Mouse (Mus musculus) hindbrain, embryonic 12.5 days (tissue): ENCODE data around the gene Hist1h3g. TPM values are rescaled to one million over a fixed set of nuclear protein-coding genes. Genes with fewer than 3 reads are reported as not detected.
"Not testable (repeated sequence)": the region's sequence is repeated elsewhere in the genome, so short reads cannot be mapped to it uniquely, and the experiment has no call there.

Source experiments
- ATAC-seq: fragments of 200-750 bp; cut with Nextera tagmentation; 2 replicates; pipeline ENCODE4 v1.8.0; 2017; ENCODE audit warnings: moderate TSS enrichment; ENCODE audit not compliant: low FRiP score
- H3K27ac ChIP-seq: fragments of 300-500 bp; sonication (generic); 2 replicates; pipeline ENCODE4 v1.5.1; 2016; ENCODE audit warnings: mild to moderate bottlenecking
- H3K27me3 ChIP-seq: fragments of 300-500 bp; sonication (generic); 2 replicates; pipeline ENCODE4 v1.6.1; 2016; ENCODE audit warnings: mild to moderate bottlenecking
- H3K36me3 ChIP-seq: fragments of 300-500 bp; sonication (generic); 2 replicates; pipeline ENCODE4 v1.6.1; 2016; ENCODE audit warnings: mild to moderate bottlenecking
- H3K4me1 ChIP-seq: fragments of 300-500 bp; sonication (generic); 2 replicates; pipeline ENCODE4 v1.6.1; 2016
- H3K4me2 ChIP-seq: fragments of 300-500 bp; sonication (generic); replicated peaks from 2 replicates; pipeline ENCODE4 v1.6.1; 2016; ENCODE audit warnings: mild to moderate bottlenecking
- H3K4me3 ChIP-seq: fragments of 300-500 bp; sonication (generic); 2 replicates; pipeline ENCODE4 v1.5.1; 2016; ENCODE audit warnings: mild to moderate bottlenecking
- H3K9ac ChIP-seq: fragments of 300-500 bp; sonication (generic); 2 replicates; pipeline ENCODE4 v1.6.1; 2016; ENCODE audit warnings: mild to moderate bottlenecking, moderate library complexity
- H3K9me3 ChIP-seq: fragments of 300-500 bp; sonication (generic); replicated peaks from 2 replicates; pipeline ENCODE4 v1.6.1; 2016; ENCODE audit warnings: mild to moderate bottlenecking
- WGBS: fragments of 180-500 bp; shearing (Covaris S2); methylation state at CpG from one replicate; pipeline ENCODE4 v1.1.7; 2016; 5-methylcytosine and 5-hydroxymethylcytosine counted together
- polyA plus RNA-seq: library from polyadenylated mRNA; unstranded; fragments of >200 nt; fragmentation: Nextera tagmentation; extraction: Ambion mirVana; gene quantifications from 2 replicates; pipeline ENCODE4 v1.2.1, GENCODE M21; 2016

Gene Hist1h3g
- polyA plus RNA-seq, 1 experiment from 2014 or later: 4.4 TPM

DNA sequence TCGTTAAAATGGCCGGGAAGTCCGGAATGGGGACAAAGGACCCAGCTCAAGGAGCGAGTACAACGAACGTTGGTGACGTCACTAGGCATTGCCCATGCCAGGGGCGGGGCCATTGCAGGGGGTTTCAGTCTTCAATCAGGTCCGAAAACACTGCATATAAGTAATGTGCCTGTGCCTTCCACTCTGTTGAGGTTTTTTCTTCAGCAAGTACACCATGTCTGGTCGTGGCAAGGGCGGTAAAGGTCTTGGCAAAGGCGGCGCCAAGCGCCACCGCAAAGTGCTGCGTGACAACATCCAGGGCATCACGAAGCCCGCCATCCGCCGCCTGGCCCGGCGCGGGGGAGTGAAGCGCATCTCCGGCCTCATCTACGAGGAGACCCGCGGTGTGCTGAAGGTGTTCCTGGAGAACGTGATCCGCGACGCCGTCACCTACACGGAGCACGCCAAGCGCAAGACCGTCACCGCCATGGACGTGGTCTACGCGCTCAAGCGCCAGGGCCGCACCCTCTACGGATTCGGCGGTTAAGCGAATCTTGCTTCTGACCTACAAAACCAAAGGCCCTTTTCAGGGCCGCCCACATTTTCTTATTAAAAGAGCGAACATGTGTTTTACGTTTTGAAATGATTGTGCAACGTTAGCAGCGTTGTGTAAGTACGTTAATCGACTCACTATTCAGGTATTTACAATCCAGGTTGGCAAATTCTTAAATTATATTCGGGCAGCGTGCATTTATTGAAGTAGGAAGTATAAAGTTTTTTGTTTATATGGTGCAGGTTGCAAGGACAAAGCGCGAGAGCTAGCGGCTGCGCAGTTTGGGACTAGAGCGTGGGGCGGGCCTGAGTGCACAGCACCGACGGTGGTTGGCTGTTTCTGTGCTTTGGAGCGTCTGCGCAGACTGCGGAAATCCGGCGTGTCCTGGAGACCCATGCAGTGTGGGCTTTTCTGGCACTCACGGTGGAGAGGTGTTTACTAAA, 4.0 kb upstream of the Hist1h3g start, which contains the start of gene Hist1h4h:
TSS of gene Hist1h4h (plus strand) at position 150 of the 975 bp plus-strand sequence.
- Histone ChIP-seq H3K4me2 (peak within 1 kb of the TSS; percentile 76), H3K27ac (peak within 1 kb of the TSS; percentile 97), H3K4me3 (peak within 1 kb of the TSS; percentile 51), H3K4me1 (peaks cover 25% of the 10 kb centered on the region), H3K9ac (peak within 1 kb of the TSS; percentile 64), H3K9me3 (no peaks in the 10 kb centered on the region), H3K36me3 (no peaks in the 10 kb centered on the region), H3K27me3 (no peaks in the 10 kb centered on the region)
- WGBS: under 1% methylated on average over 62 of the region's 70 CpGs
- ATAC-seq: peak; percentile 82

DNA sequence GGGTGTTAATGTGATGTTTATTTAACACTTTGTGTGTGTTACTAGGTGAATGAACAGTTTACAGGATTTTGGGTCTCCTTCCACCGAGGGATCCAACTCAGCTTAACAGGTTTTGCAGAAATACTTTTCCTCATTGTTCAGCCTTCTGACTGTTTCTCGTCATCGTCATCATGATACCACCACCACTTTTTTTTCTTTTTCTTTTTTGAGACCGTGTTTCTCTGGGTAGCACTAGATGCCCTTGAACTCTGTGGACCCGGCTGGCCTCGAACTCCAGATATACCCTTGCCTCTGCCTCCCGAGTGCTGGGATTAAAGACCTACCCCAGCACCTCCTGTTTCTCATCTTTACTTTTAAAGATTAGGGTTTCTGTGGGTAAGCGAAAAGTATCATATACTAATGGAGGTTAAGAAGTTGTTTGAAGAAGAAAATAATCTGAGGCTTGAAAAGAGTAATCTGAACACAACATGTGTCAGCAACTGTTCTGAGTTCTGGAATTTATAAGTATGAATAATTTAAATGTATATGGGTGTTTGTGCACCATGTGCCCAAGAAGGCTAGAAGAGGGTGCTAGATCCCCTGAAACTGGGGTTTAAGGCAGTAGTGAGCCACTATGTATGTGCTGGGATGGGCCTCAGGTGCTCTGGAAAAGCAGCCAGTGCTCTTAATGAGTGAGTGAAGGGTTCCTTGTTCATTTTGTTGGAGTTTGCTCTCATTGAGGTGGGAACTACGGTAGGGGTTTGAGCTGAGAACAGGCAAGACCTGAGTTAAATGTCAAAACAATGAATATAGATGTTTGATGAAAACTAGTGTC, 2.8 kb upstream of the Hist1h3g start:
- ATAC-seq: no peak
- peak overlapping the region; percentile 97 for H3K27ac ChIP-seq
- H3K4me3 ChIP-seq: peak overlapping the region; percentile 51
- H3K4me2 ChIP-seq: peak overlapping the region; percentile 76
- no peaks in the 10 kb centered on the region for H3K9me3 ChIP-seq
- WGBS: 25% methylated on average over 9 of the region's 9 CpGs
- H3K36me3 ChIP-seq: no peaks in the 10 kb centered on the region
- no peaks in the 10 kb centered on the region for H3K27me3 ChIP-seq
- H3K4me1 ChIP-seq: peaks cover 32% of the 10 kb centered on the region
- peak overlapping the region; percentile 64 for H3K9ac ChIP-seq

DNA sequence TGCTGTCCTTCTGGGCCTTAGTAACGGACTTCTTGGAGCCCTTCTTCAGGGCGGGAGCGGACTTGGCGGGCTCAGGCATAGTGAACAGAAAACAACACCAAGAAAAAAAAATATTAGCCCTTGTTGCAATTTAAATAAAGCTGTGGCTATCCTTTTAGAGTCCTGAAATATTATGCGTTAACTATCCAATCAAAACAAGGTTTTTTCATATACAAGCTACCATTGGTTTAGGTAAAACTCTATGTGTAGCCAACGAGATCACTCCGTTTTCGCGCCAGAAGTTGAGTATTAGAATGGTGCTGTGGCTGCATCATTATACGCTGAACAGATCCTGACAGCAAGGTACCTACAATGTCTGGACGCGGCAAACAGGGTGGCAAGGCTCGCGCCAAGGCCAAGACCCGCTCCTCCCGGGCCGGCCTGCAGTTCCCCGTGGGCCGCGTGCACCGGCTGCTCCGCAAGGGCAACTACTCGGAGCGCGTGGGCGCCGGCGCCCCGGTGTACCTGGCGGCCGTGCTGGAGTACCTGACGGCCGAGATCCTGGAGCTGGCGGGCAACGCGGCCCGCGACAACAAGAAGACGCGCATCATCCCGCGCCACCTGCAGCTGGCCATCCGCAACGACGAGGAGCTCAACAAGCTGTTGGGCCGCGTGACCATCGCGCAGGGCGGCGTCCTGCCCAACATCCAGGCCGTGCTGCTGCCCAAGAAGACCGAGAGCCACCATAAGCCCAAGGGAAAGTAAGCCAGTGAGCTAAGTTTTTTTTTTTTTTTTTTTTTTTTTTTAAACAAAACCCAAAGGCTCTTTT, 1.5 kb upstream of the Hist1h3g start, which contains the start of gene Hist1h2af:
TSS of gene Hist1h2af (plus strand) at position 347 of the 808 bp plus-strand sequence.
- not testable (repeated sequence) for H3K9me3 ChIP-seq, H3K36me3 ChIP-seq, H3K27me3 ChIP-seq
- Histone ChIP-seq H3K27ac (peak within 1 kb of the TSS; percentile 97), H3K4me2 (peak within 1 kb of the TSS; percentile 76), H3K4me1 (peaks cover 32% of the 10 kb centered on the region), H3K9ac (peak within 1 kb of the TSS; percentile 36), H3K4me3 (peak within 1 kb of the TSS; percentile 51)
- peak; percentile 38 for ATAC-seq
- under 1% methylated on average over 30 of the region's 53 CpGs for WGBS

DNA sequence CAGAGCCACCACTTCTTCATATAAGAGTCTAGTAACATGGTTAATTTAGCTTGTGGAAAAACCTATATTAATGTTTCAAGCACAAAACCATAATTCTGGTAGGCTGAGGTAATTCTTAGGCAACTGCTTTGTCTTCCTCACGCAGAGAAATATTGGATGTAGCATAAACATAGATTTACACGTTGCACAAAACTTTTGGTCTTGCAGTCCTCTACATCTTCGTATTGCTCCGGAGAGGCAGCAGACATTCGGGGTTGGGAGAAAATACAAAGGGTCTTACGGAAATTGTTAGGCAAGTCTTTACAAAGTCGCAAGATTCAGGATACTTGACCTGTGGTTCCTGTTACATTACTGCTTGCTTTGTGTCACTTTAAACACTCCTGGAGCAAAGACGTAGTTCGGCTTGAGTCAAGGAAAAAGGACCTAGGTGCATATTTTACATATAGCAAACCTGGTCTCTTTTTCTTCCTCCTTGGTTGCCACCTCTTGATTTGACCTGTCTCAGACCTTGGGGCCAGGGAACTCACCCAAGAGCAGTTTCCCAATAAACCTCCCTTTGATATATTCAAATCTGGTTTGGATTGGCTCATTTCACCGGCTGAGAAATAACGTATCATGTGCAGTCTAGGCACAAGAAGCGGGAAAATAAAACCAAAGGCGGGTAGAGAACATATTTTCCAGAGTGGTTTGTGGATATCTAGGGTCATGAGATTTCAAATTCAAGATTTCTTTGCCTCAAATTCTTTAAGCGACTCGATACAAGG, 672 bp upstream of the Hist1h3g start:
- Histone ChIP-seq H3K4me1 (peaks cover 32% of the 10 kb centered on the region), H3K4me2 (peak overlapping the region; percentile 76), H3K27me3 (no peaks in the 10 kb centered on the region), H3K9ac (peak overlapping the region; percentile 36), H3K36me3 (no peaks in the 10 kb centered on the region), H3K27ac (peak overlapping the region; percentile 86), H3K9me3 (no peaks in the 10 kb centered on the region), H3K4me3 (peak overlapping the region; percentile 50)
- no peak for ATAC-seq
- WGBS: under 1% methylated on average over 15 of the region's 15 CpGs

DNA sequence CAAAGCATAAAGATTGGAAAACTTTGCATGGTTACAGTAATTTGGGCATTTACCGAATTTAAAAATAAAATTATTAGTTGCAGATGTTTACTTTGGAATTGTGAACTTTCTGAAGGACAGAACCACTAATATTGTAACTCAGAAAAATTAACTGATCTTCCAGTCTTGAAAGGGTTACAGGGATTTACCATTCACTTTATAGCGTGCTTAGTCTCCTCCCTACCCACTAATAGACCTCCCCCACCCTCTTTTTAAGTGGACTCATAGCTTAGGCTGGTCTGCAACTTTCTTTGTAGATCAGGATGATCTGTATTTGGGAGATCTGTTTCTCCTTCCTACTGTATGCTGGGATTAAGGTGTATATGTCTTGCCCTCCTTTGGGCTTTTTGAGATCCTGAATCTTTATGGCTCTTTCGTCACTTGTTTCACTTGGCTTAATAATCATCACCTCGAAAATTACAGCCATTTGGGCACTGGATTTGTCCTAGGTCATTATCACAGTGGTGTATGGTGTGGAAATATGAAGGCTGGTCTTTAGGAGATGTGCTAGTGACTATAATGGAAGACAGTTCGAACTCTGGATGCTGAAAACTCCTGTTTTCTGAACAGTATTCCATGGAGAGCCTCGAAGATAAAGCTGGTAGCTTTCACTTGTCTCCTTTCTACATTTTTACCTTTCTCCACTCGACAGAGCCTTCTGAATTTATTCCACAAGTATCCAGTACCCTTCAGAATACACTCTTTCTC, 1.0 kb downstream of the Hist1h3g start:
- Histone ChIP-seq H3K9ac (peak overlapping the region; percentile 57), H3K9me3 (no peaks in the 10 kb centered on the region), H3K27me3 (no peaks in the 10 kb centered on the region), H3K36me3 (no peaks in the 10 kb centered on the region), H3K4me3 (peak overlapping the region; percentile 50), H3K27ac (no peak overlapping the region), H3K4me2 (peak overlapping the region; percentile 76), H3K4me1 (peaks cover 32% of the 10 kb centered on the region)
- WGBS: 19% methylated on average over 7 of the region's 7 CpGs
- ATAC-seq: no peak

DNA sequence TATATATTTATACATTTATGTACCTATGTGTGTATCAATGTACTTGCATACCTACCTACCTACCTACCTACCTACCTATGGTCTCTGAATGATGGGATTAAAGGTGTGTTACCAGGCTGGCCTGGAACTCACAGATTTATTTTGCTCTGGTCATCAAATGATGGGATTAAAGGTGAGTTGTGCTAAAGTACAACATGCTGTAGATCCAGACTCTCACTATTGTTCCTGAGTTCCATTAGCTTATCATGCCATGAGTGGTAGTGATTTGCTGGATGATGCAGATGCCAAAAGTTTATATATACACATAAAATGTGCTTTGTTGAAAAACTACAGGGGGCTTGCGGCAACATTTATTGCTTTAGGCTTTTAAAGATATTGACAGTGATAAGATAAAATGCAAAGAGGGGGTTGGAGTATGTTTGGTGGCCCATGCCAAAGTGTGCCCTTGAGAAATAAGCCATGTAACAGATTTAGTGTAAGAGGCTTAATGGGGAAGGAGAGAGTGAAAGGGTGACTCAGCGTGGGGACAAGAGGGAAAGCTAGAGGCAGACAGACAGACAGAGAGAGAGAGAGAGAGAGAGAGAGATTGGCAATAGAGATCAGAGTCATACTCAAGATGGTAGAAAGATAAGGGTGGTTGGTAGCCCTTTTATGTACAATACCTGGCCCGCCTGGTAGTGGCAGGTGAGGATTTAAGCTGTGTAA, 1.9 kb downstream of the Hist1h3g start:
- 0 out of 2 replicates have a peak overlapping the region, but pooled peaks have one; percentile 10 for H3K9ac ChIP-seq
- ATAC-seq: no peak
- H3K4me3 ChIP-seq: peak overlapping the region; percentile 13; the same call in 1 of the 2 replicates
- H3K36me3 ChIP-seq: no peaks in the 10 kb centered on the region
- H3K4me2 ChIP-seq: peak overlapping the region; percentile 76
- H3K4me1 ChIP-seq: peaks cover 30% of the 10 kb centered on the region
- no peak overlapping the region for H3K27ac ChIP-seq
- WGBS: 91% methylated on average over 3 of the region's 3 CpGs
- H3K9me3 ChIP-seq: no peaks in the 10 kb centered on the region
- H3K27me3 ChIP-seq: no peaks in the 10 kb centered on the region

DNA sequence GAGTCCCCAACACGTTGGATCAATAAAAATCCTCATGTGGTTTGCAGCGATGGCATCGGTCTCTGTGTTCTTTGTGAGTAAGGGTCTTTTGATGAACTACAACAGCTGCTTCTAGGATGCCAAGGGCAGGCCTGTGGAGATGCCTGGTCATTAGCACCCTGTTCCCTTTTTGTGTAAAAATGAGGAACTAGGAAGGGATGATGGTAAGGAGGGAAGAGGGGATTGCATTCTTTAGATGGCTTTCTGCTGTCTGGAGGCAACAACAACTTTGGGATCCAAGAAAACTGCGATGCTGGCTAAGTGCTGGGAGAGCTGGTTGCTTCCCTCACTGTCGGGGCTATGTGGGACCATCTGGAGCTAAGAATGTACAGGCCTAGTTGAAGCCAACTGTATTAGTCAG, 3.0 kb downstream of the Hist1h3g start:
- 67% methylated on average over 5 of the region's 5 CpGs for WGBS
- Histone ChIP-seq H3K4me3 (no peak overlapping the region), H3K4me2 (0 out of 2 replicates have a peak overlapping the region, but pooled peaks have one; percentile 4), H3K36me3 (no peaks in the 10 kb centered on the region), H3K27me3 (no peaks in the 10 kb centered on the region), H3K4me1 (peaks cover 23% of the 10 kb centered on the region), H3K9me3 (no peaks in the 10 kb centered on the region), H3K27ac (no peak overlapping the region), H3K9ac (no peak overlapping the region)
- no peak for ATAC-seq

DNA sequence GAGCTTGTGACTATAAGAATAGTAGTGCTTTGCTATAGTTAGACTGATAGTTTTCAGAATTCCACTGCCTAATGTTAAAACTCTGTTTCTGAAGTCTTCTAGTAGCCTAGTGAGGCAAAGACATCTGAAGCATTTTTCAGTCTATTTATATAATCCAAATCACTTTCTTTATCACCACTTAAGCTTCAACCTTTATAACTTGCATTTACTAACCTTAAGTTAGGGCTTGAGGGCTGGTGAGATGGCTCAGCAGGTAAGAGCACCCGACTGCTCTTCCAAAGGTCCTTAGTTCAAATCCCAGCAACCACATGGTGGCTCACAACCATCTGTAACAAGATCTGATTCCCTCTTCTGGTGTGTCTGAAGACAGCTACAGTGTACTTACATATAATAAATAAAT, 4.6 kb downstream of the Hist1h3g start:
- not testable (repeated sequence) for H3K9ac ChIP-seq, H3K4me3 ChIP-seq, ATAC-seq, H3K9me3 ChIP-seq, H3K36me3 ChIP-seq, H3K4me2 ChIP-seq, H3K27me3 ChIP-seq, H3K27ac ChIP-seq
- WGBS: 65% methylated on average over 1 of the region's 1 CpGs
- peaks cover 15% of the 10 kb centered on the region for H3K4me1 ChIP-seq

DNA sequence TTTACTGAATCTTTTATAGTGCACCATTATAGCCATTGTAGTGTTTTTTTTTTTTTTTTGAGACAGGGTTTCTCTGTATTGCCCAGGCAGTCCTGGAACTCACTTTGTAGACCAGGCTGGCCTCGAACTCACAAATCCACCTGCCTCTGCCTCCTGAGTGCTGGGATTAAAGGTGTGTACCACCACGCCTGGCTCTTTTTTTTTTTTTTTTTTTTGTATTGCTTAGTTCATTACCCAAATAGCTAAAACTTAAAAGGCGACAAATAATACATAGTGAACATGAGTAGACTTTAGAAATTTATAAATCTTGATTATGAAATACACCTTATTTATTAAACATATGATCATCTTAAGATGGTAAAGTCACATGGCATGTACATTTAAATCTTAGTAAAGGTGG, 6.3 kb downstream of the Hist1h3g start:
- no peak overlapping the region for H3K27ac ChIP-seq
- H3K9me3 ChIP-seq: no peaks in the 10 kb centered on the region
- H3K4me3 ChIP-seq: no peak overlapping the region
- H3K27me3 ChIP-seq: no peaks in the 10 kb centered on the region
- 81% methylated on average over 3 of the region's 3 CpGs for WGBS
- peaks cover 8% of the 10 kb centered on the region for H3K4me1 ChIP-seq
- H3K4me2 ChIP-seq: no peak overlapping the region
- H3K9ac ChIP-seq: no peak overlapping the region
- H3K36me3 ChIP-seq: no peaks in the 10 kb centered on the region
- ATAC-seq: no peak

DNA sequence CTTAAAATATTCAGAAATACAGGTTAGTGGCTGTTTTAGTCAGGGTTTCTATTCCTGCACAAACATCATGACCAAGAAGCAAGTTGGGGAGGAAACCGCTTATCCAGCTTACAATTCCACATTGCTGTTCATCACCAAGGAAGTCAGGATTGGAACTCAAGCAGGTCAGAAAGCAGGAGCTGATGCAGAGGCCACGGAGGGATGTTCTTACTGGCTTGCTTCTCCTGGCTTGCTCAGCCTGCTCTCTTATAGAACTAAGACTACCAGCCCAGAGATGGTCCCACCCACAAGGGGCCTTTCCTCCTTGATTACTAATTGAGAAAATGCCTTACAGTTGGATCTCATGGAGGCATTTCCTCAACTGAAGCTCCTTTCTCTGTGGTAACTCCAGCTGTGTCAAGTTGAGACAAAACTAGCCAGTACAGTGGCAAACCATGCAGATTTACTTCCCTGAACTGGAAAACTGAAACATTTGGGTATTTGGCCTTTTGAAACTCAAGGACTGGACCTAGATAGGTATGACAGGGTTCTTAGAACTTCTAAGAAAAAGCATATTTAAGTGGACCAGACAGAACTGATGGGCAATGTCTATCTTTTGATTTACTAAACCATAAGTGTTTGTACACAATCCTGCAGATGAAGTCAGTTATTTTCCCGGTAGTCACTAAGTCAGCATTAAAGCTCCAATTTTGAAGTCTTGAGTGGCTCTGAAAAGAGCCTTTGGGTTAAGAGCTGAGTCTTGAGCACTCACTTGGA, 7.2 kb downstream of the Hist1h3g start:
- Histone ChIP-seq H3K4me3 (peak overlapping the region; percentile 42), H3K9ac (peak overlapping the region; percentile 69), H3K4me2 (peak overlapping the region; percentile 69), H3K27ac (peak overlapping the region; percentile 84)
- not testable (repeated sequence) for ATAC-seq, H3K4me1 ChIP-seq, H3K36me3 ChIP-seq, H3K9me3 ChIP-seq, H3K27me3 ChIP-seq
- WGBS: 4% methylated on average over 3 of the region's 3 CpGs
